Mouse (Mus musculus) hindbrain, embryonic 16.5 days (tissue): ENCODE measurements at regions not wholly inside any gene's neighbourhood (a gene's known extent, or its start where the extent isn't known, plus 50 kb on each side); places are given as distances from the start of the nearest gene placed in this dataset.
"Not testable (repeated sequence)": the region's sequence is repeated elsewhere in the genome, so short reads cannot be mapped to it uniquely, and the experiment has no call there.

Source experiments
- ATAC-seq: fragments of 200-750 bp; cut with Nextera tagmentation; 2 replicates; pipeline ENCODE4 v1.8.0; 2017; ENCODE audit warnings: moderate TSS enrichment, moderate library complexity
- H3K27ac ChIP-seq: fragments of 300-500 bp; sonication (generic); 2 replicates; pipeline ENCODE4 v1.5.1; 2014; ENCODE audit warnings: low read depth, mild to moderate bottlenecking, control low read depth, low read length, moderate library complexity
- H3K27me3 ChIP-seq: fragments of 300-500 bp; sonication (generic); replicated peaks from 2 replicates; pipeline ENCODE4 v1.6.1; 2014; ENCODE audit warnings: low read length; ENCODE audit not compliant: control insufficient read depth, insufficient read depth
- H3K36me3 ChIP-seq: fragments of 300-500 bp; sonication (generic); 2 replicates; pipeline ENCODE4 v1.6.1; 2014; ENCODE audit warnings: mild to moderate bottlenecking, low read length, moderate library complexity, mixed read lengths; ENCODE audit not compliant: control insufficient read depth, insufficient read depth
- H3K4me1 ChIP-seq: fragments of 300-500 bp; sonication (generic); 2 replicates; pipeline ENCODE4 v1.6.1; 2014; ENCODE audit warnings: low read depth, low read length; ENCODE audit not compliant: control insufficient read depth, insufficient read depth
- H3K4me2 ChIP-seq: fragments of 300-500 bp; sonication (generic); 2 replicates; pipeline ENCODE4 v1.6.1; 2014; ENCODE audit warnings: mild to moderate bottlenecking, low read length, control low read depth, moderate library complexity
- H3K4me3 ChIP-seq: fragments of 300-500 bp; sonication (generic); 2 replicates; pipeline ENCODE4 v1.5.1; 2014; ENCODE audit warnings: mild to moderate bottlenecking, low read length, control low read depth, moderate library complexity
- H3K9ac ChIP-seq: fragments of 300-500 bp; sonication (generic); 2 replicates; pipeline ENCODE4 v1.6.1; 2014; ENCODE audit warnings: low read depth, mild to moderate bottlenecking, control low read depth, low read length, moderate library complexity
- H3K9me3 ChIP-seq: fragments of 300-500 bp; sonication (generic); 2 replicates; pipeline ENCODE4 v1.6.1; 2014; ENCODE audit warnings: mild to moderate bottlenecking, low read length, moderate library complexity; ENCODE audit not compliant: control insufficient read depth
- WGBS: fragments of 180-500 bp; shearing (Covaris S2); extraction: QIAGEN DNeasy Blood & Tissue Kit; methylation state at CpG from one replicate; pipeline ENCODE4 v1.1.7; 2014; 5-methylcytosine and 5-hydroxymethylcytosine counted together

DNA sequence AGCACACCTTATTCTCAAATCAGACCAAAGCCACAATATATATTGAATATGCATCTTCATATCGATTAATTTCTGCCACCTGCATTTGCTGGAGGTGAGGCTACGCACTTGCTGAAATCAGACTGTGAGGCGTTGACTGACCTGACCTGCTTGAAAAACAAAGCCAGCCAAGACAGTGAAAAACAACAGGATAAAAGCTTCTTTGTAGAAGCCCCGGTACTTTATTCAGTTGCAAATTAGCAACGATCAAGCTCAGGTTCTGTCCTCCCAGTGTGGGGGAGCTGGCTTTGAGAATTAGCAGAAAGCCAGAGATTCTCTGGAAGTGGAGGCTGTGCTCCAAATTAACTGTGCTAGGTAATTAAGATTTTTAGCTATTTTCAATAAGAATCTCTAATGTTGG, 100.6 kb downstream of the Vmn2r79 start:
- H3K36me3 ChIP-seq = no peaks in the 10 kb centered on the region
- peaks cover 2% of the 10 kb centered on the region; the same call in 1 of the 2 replicates for H3K9me3 ChIP-seq
- H3K4me2 ChIP-seq = no peak overlapping the region
- H3K9ac ChIP-seq = no peak overlapping the region
- no peak overlapping the region for H3K4me3 ChIP-seq
- no peak overlapping the region for H3K27ac ChIP-seq
- H3K4me1 ChIP-seq = no peaks in the 10 kb centered on the region
- H3K27me3 ChIP-seq = no peaks in the 10 kb centered on the region
- 53% methylated on average over 5 of the region's 5 CpGs for WGBS
- no peak for ATAC-seq

DNA sequence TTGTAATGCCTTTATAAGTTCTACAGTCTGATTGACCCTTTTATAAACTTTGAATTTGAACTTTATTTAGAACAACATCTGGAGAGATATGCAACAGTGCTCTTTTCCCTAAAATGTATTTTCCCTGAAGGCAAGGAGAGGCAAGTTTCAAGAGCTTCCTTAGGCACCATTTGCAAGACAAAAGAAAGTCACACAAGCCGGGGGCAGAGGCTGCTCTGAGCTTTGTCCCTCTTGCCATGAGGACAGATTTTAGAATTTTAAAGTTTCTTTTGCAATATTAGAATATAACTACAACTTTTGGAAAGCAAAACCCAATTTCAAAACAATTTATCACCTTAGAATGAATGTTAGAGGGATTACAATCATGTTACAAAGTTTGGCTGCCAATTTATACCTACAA, 103.7 kb downstream of the Vmn2r79 start:
- ATAC-seq, H3K9ac ChIP-seq, H3K4me2 ChIP-seq, H3K27ac ChIP-seq, H3K4me1 ChIP-seq, H3K9me3 ChIP-seq, H3K36me3 ChIP-seq, H3K4me3 ChIP-seq, H3K27me3 ChIP-seq: not testable (repeated sequence)
- 17% methylated on average over 1 of the region's 1 CpGs for WGBS

DNA sequence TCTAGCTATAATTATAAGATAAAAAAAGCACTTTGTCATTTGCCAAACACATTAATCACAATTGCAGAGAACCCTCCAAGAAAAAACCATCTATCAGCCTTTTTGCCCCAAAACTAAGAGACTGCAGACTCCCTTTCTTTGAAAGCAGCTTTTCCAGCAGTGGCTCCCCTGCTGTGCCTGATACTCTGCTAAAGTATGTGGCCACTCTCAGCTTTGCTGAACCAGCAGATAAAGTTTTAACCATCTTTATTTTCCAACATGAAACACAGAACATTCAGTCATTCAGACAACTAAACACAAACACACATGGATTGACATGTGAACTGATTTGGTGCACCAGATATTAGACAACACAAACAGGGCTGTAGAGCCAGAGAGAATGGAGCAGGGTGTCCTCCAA, 104.5 kb downstream of the Vmn2r79 start:
- not testable (repeated sequence) for H3K4me1 ChIP-seq, H3K9ac ChIP-seq, H3K4me3 ChIP-seq, ATAC-seq, H3K36me3 ChIP-seq, H3K27ac ChIP-seq, H3K27me3 ChIP-seq, H3K4me2 ChIP-seq, H3K9me3 ChIP-seq

DNA sequence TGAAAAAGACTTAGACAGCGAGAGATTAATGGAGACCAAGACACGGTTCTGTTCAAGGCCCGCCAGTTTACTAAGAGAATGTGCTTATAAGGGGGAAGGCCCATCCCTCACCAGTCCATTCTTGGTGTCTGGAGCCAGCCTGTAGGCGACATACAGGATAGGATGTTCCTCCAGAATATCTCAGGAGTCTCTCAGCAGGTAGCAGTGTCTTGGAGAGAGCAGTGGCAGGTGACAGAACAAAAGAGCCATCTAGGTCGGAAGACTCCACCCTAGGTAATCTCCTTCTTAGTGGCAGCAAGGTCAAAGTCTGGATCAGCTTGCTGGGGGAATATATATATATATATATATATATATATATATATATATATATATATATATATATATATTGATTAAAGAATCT, 105.4 kb downstream of the Vmn2r79 start:
- H3K36me3 ChIP-seq, H3K4me3 ChIP-seq, H3K4me1 ChIP-seq, H3K4me2 ChIP-seq, H3K27ac ChIP-seq, H3K27me3 ChIP-seq, ATAC-seq, H3K9me3 ChIP-seq, H3K9ac ChIP-seq: not testable (repeated sequence)
- WGBS = 90% methylated on average over 5 of the region's 5 CpGs

DNA sequence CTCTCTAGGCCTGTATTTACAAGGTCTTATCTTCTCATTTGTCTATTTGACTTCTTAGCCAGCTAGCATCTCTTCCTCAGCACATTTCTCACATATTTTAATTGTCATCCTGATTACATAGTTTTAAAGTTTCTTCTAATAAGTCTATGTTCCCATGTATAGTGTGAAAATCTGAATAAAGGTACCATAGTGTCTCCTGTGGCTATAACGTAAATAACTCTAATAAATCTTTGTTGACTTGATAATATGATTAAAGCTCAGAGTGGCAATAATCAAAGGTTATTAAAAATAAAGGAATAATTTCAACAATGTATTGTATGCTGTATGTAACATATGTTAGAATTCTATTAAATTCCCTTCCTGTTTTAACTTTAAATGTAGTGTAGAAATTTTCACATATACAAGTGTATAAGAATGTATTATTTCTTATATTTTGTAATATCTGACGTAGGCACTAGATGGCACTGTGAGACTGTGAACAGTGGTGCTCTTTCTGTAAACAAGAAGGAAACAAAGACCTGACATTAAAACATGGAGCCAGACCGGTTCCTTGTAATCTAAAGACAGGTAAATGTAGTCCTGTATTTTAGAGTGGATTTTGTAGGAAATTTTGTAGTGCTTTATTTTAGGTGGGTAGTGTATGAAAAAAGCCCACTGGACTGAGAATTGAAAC, 114.5 kb downstream of the Vmn2r79 start:
- no peaks in the 10 kb centered on the region for H3K36me3 ChIP-seq
- H3K9ac ChIP-seq = no peak overlapping the region
- no peak overlapping the region for H3K4me3 ChIP-seq
- H3K9me3 ChIP-seq = no peaks in the 10 kb centered on the region
- peak overlapping the region; percentile 36 for H3K4me2 ChIP-seq
- ATAC-seq = peak; percentile 89
- H3K27me3 ChIP-seq = no peaks in the 10 kb centered on the region
- 0 out of 2 replicates have a peak, but pooled peaks cover 2% of the 10 kb centered on the region for H3K4me1 ChIP-seq
- H3K27ac ChIP-seq = no peak overlapping the region
- WGBS = 31% methylated on average over 3 of the region's 3 CpGs

DNA sequence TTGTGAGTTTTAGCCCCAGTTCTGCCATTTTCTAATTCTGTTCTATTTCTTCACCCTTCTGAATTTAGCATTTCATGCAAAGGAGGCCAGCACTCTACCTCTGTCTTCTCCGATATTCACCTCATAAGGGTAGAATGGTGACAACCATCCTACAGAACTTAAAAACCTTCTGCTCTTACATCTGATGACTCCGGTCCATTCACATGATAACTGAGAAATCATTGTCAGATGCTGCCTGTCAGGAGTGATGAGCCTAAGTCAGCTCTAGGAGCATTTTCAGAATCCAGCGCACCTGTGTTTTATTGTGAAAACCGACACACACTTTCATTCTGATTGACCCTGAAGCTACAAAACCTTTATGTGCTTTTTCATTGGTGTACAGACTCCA, 115.1 kb downstream of the Vmn2r79 start:
- Histone ChIP-seq H3K4me2 (peak overlapping the region; percentile 36), H3K9me3 (no peaks in the 10 kb centered on the region), H3K4me1 (0 out of 2 replicates have a peak, but pooled peaks cover 2% of the 10 kb centered on the region), H3K27me3 (no peaks in the 10 kb centered on the region), H3K36me3 (no peaks in the 10 kb centered on the region), H3K27ac (no peak overlapping the region), H3K9ac (peak overlapping the region; percentile 8; the same call in 1 of the 2 replicates), H3K4me3 (no peak overlapping the region)
- peak; percentile 68; the same call in 1 of the 2 replicates for ATAC-seq
- 43% methylated on average over 4 of the region's 4 CpGs for WGBS

DNA sequence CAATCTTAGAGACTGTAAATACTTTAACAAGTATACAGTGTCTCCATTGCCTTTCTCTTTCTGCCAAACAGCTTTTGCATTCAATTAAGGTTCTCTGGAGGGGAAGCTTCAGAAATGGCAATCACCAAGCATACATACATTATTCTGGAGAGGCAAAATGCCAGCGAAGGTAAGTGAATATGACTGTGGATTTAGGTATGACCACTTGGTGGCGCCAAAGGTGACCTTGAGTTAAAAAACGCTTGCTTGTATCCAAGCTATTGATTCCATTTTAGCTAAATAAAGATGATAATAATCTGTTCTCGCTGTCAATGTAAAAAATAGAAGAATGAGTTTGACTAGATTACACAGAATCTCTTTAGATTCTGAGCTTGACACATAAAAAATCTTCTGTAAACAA, 117.7 kb downstream of the Vmn2r79 start:
- Histone ChIP-seq H3K27ac (no peak overlapping the region), H3K9me3 (no peaks in the 10 kb centered on the region), H3K27me3 (no peaks in the 10 kb centered on the region), H3K4me1 (0 out of 2 replicates have a peak, but pooled peaks cover 2% of the 10 kb centered on the region), H3K9ac (no peak overlapping the region), H3K4me3 (no peak overlapping the region), H3K4me2 (no peak overlapping the region), H3K36me3 (no peaks in the 10 kb centered on the region)
- WGBS = 2% methylated on average over 4 of the region's 4 CpGs
- ATAC-seq = peak; percentile 63; the same call in 1 of the 2 replicates

DNA sequence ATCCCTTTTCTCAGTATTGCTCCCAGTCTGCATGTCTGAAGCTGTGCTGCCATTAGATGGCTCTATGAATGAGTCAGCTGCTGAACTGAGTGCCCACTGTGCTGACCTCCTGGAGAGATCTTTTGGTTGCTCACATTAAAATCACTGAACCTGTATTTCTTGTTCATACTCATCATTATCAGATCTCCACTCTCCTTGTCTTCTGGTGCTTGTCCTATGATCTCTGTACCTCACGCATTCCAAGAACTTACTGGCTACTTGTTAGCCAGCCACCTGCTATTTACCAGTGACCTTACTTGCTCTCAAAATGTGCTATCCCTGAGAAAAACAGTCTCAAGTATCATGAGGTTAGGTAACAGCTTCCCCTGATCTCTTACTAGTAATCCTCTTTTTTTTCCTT, 123.4 kb upstream of the Nox4 start:
- 89% methylated on average over 1 of the region's 1 CpGs for WGBS
- no peaks in the 10 kb centered on the region for H3K9me3 ChIP-seq
- H3K4me2 ChIP-seq = no peak overlapping the region
- no peaks in the 10 kb centered on the region for H3K27me3 ChIP-seq
- H3K4me1 ChIP-seq = no peaks in the 10 kb centered on the region
- ATAC-seq = no peak
- H3K9ac ChIP-seq = no peak overlapping the region
- H3K4me3 ChIP-seq = no peak overlapping the region
- H3K27ac ChIP-seq = no peak overlapping the region
- H3K36me3 ChIP-seq = no peaks in the 10 kb centered on the region

DNA sequence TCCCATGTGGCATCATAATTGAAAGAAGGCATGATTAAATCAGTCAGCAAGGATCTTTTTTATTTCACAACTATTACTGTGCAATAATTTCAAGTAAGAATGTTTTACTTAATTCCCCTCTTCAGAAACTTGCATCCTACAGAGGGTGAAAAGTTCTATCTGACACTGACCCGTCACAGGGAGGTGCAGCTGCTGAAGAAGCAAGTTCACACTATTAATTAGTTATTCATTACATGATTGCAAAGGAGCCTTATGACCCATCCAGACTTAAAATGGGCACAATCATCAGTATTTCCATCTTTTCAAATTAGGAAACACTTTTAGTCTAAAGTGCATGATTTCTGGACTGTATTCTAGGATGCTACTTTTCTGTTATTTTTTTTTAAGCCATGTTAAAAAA, 100.0 kb upstream of the Nox4 start:
- no peak overlapping the region for H3K9ac ChIP-seq
- H3K4me2 ChIP-seq = no peak overlapping the region
- no peaks in the 10 kb centered on the region for H3K9me3 ChIP-seq
- no peaks in the 10 kb centered on the region for H3K36me3 ChIP-seq
- H3K4me3 ChIP-seq = no peak overlapping the region
- WGBS = 74% methylated on average over 1 of the region's 1 CpGs
- H3K4me1 ChIP-seq = no peaks in the 10 kb centered on the region
- ATAC-seq = no peak
- no peak overlapping the region for H3K27ac ChIP-seq
- H3K27me3 ChIP-seq = no peaks in the 10 kb centered on the region

DNA sequence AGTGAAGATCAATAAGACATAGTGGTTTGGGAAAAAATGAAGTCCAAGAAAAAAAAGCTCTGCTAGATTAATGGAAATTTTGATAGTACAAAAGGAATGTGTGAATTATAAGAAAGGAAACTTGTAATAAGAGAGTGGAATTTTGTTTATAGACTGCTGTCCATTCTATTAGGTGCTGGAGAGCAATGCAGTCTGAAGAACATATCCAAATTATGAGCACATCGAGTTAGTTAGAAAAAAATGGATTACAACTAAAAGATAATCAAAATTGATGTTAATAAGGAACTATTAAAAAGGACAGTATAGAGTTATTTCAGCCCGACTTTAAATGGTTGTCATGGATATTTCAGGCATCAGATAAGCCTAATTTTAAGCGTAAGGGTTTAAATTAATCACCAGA, 98.2 kb upstream of the Nox4 start:
- no peak overlapping the region for H3K27ac ChIP-seq
- no peak overlapping the region for H3K9ac ChIP-seq
- H3K4me3 ChIP-seq = no peak overlapping the region
- no peaks in the 10 kb centered on the region for H3K36me3 ChIP-seq
- H3K4me1 ChIP-seq = no peaks in the 10 kb centered on the region
- H3K27me3 ChIP-seq = no peaks in the 10 kb centered on the region
- no peak for ATAC-seq
- no peaks in the 10 kb centered on the region for H3K9me3 ChIP-seq
- 73% methylated on average over 3 of the region's 3 CpGs for WGBS
- H3K4me2 ChIP-seq = no peak overlapping the region
